Mouse (Mus musculus): ENCODE measurements around the gene Ccdc137.
A peak's percentile ranks its signal among the peaks of the same experiment; 100 is the strongest.
"Not testable (repeated sequence)": the region's sequence is repeated elsewhere in the genome, so short reads cannot be mapped to it uniquely, and the experiment has no call there.

Gene Ccdc137

DNA sequence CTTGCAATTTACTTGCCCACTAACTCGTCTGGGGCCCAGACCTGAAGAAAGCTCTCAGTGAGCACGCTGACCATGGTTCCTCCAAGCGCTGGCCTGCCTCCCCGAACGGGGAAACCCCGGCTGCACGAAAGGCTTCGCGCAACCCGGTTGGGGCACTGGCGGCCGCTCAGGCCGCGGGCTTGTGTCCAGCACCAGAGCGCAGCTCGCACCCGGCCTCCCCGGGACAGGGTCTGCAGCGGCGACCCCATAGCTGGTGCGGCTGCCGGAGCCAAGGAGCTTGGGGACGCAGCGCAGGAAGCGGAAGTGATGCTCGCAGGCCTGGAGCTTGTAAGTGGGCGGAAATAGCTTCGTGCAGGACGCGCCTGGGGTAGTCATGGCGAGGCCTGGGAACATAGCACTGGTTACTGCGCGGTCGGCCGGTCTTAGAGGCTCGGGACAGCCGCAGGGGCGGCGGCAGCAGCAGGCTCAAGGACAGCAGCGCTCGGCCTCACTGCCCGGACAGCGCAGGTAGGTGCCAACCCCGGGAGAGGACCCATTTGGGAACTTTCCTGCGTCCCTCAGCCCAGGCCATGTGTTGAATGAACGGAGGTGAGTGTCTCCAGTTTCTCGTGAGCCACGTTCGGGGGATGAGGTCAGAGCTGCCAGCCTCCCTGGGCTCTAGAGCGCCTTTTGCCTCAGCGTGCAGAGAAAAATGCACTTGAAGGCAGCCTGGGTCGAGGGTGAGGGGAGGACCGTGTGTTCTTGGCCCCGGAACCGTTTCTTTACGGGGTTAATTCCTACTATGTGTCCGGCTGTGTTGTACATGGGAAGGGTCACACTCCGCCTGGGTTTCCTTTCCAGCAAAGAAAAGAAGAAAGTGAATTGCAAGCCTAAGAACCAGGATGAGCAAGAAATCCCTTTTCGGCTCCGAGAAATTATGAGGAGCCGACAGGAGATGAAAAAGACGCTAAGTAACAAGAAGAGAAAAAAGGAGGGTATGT is at the start of gene Ccdc137, which contains the start of gene Oxld1:
Ccdc137 (plus strand) TSS at position 344 of the 980 bp plus-strand sequence.
Oxld1 (minus strand) TSS at position 297 of the 980 bp plus-strand sequence.
- peak; percentile 75 to 84 for DNase-seq (ENCODE audit: low spot score in 2 of 2)

GRCm38 (mm10) chr11:120413621-120414020 is 44.3 kb upstream of the Ccdc137 start:
- DNase-seq (ENCODE audit: low spot score in 2 of 2), result not testable (repeated sequence)

DNA sequence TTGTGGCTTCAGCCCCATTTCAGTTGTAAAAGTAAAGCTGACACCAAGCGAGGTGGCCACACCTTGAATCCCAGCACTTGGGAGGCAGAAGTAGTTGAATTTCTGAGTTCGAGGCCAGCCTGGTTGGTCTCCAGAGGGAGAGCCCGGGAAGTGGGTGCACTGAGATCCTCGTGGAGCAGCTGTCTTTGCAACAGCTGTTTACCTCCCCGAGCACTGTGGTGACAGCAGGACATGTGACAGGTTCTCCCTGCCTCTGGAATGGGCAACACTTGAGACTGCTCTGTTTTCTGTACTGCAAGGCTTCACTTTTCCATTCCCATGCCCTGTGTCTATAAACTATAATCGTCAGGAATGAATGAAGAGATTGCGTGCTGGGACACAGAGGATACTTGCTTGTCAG is 40.1 kb upstream of the Ccdc137 start:
- no peak for DNase-seq (ENCODE audit: low spot score in 2 of 2)

DNA sequence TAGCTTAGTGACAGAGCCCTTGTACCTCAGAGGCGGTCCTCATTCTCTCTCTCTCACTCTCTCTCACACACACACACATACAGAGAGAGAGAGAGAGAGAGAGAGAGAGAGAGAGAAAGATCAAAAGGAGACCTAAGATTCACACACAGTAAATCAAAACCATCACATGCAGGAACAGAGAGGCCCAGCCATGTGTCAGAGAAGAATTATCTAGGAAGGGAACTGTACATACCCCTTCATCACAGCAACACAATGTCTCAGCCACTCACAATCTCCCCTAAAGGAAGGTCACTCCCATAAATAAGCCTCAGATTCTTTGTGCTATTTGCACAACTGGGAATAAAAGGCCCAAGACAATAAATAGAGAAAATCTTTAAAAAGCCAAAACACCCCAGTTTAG is 39.3 kb upstream of the Ccdc137 start:
- no peak for DNase-seq (ENCODE audit: low spot score in 2 of 2)

DNA sequence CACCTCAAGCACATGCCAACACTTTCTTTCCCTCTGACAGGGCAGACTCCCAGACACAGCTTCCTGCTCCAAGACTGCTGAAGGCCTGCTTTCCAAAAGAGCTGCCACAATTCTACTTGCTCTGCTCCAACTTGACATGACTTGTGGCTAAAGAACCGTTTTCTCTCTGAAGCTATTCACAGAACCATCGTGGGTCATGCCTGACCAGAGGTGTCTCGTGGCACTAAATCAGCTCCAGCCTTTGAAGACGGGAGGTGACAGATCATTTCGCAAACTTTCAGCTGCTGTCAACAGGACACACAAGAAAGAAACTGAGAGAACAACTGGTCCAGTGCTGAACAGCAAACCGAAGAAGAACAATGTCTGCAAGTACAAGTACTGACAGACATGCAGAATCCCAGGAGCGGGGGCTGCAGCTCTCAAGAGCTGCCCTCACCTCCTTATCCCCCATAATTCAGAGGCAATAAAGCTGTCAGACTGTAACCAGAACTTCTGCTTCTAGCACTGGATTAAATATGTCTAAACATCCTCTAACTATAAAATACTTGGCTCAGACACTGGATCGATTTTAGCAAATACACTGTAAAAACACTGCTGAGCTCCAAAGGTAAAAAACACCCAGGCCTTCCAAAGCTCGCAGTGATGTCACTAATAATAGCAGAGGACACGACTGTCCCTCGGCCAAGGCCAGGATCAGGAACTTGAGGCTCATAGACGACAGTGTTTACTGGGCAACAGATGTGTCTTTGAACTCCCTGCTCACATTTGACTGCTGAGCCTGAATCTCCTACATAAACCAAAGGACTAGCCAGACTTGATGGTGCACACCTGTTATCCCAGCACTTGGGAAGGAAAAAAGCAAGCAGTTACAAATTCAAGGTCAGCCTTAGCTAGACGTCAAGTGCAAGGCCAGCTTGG is 35.0 kb upstream of the Ccdc137 start:
- DNase-seq (ENCODE audit: low spot score in 2 of 2), result no peak

GRCm38 (mm10) chr11:120423569-120424295 is 34.2 kb upstream of the Ccdc137 start:
- DNase-seq (ENCODE audit: low spot score in 2 of 2), result peak; percentile 68 to 71

DNA sequence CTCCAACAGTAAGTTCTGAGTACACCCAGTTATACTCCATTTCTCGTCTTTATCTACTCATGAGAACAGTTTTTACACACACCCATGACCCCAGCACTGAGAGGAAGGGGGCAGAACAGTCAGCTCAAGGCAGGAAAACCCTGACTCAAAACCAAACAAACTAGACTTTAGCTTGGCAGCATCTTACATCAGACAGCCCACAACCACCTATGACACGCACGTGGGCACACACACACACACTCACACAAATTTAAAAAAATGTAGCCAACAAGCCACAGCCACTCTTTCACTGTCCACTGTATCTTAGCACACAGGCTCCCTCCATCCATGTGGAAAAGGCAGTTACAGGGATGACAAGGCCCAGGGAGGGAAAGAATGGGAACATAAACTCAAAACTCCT is 31.2 kb upstream of the Ccdc137 start:
- DNase-seq (ENCODE audit: low spot score in 2 of 2), result no peak

GRCm38 (mm10) chr11:120437152-120437856 is 20.6 kb upstream of the Ccdc137 start, which contains the start of gene Nploc4:
Nploc4 (minus strand) TSS chr11:120437708.
- DNase-seq (ENCODE audit: low spot score in 2 of 2), result peak; percentile 84

DNA sequence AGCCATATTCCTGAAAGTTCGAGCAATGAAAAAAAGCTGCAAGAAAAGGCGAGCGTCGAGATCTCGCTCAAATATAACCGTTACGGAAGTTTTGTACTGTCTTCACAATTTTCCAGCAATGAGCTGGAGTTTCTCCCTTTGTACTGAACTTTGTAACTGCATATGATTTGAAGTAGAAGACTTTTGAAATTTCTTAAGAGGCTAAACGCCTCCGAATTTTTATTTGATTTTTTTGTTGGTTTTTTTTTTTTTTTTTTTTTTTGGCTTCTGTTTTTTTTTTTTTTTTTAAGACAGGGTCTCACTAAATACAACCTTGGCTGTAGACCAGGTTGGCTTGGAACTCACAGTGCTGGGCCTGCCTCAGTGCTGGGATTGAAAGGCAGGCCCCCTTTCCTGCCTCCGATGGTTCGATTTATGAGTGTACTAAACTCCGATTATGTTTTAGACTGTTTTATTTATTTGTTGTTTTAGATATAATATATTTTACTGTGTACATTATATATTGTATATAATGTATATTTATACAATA is 20.0 kb upstream of the Ccdc137 start:
- DNase-seq (ENCODE audit: low spot score in 2 of 2), result no peak

DNA sequence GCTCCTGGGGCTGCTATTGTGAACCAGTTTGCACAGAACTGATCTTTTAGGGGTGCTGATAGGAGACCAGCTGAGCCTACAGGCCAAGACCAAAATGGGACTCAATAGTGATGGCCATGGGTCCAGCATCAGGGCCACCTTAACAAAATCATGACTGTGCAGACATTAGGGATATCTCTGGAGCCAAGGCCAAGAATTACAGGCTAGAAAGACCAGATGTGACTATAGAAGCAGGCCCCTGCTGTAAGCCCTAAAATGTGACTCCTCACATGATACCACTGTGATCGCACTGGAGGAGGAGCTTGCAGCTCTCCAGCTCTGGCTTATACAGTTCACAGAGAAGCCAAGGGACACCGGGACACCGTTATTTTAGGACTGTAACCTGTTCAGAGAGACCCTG is 15.6 kb upstream of the Ccdc137 start, which contains the start of gene Tspan10:
Tspan10 (plus strand) TSS at position 301 of the 400 bp plus-strand sequence.
- DNase-seq (ENCODE audit: low spot score in 2 of 2), result no peak

DNA sequence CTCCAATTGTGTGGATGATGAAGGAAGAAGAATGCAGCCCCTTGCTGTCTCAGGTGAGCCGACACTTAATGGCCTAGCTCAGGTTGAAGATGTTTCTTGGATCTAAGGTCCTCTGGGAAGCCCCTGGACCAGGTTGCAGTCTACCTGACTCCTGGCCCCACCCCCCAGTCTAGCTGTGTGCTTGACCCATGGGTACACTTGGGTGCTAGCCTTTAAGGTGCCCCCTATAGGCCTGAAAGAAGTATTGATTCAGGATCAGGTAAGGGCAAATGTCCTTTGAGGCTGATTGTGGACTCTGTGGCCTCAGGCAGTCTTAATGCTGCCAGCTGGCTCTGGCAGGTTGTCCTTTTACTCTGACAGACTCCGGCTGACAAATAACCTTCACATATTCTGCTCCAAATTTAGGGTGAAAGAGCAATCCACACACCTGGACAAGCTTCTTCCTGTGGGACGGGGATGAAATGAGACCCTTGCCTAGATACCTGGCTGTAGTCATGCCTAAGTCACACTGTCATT is 15.1 kb upstream of the Ccdc137 start:
- DNase-seq (ENCODE audit: low spot score in 2 of 2), result no peak

DNA sequence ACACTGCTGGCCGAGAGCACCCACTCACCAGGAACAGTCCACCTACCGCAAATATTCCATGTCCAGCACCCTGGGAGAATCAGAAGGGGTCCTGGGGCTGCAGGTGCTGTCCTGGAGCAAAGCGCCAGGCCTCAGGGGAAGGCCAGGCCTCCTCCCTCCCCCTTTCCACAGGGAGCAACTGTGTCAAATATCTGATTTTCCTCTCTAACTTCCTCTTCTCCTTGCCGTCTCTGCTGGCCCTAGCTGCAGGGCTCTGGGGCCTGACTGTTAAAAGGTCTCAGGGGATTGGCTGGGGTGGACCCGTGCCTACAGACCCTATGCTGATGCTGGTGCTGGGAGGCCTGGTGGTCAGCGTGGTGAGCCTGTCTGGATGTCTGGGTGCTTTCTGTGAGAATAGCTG is 13.8 kb upstream of the Ccdc137 start:
- no peak for DNase-seq (ENCODE audit: low spot score in 2 of 2)

DNA sequence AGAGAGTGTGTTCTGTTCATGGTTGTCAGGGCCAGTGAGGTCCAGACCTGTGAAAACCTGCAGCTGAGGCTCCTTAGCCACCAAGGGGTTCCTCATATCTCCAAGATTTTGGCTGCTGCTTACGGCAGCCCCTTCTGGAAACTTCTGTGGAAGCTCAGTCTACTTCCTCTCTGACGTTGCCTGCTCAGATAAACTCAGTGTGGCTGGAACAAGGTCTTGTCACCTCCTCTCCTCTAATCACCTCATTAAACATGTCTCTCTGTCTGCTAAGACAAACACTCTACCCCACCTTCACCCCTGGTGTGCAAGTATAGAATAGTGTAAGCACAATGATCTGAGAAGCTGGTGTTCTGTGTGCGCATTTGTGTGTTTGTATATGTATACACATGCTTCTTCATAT is 12.4 kb upstream of the Ccdc137 start:
- no peak for DNase-seq (ENCODE audit: low spot score in 2 of 2)

GRCm38 (mm10) chr11:120447179-120447578 is 10.7 kb upstream of the Ccdc137 start:
- DNase-seq (ENCODE audit: low spot score in 2 of 2), result no peak

DNA sequence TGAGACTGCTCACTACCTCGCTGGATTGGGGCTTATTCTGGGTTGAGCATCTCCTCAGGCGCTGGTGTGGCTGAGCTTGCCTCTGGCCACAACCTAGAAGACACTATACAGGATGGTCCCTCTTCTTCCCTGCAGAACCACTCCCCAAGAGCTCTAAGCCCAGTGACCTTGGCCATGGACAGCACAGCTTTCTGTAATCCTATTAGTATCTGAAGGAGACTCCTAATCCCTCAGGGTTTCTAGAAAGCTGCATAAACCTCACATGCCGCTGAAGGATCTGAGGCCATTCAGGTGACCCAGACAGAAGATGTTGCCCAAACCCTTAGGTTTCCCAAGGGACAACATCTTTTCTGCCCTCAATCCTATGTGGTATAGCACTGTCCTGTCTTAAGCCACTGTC is 5.7 kb upstream of the Ccdc137 start:
- DNase-seq (ENCODE audit: low spot score in 2 of 2), result no peak

DNA sequence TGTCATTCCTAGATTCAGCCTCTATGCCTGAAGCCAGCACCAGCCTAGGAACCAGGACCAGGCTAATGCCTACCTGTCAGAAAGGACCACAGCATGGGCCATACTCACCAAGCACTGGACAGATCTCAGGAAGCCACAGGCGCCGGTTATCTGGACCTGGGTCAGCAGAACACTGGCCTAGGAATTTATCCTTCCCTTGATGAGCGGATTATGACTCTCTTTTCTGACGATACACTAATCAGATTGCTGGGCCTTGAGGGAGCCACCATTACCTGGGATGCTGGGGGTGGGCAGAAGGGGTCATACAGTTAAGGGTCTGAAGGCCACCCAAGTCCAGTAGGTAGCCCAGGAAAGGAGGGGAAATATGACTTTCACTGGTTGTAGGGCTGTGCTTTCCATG is 4.6 kb upstream of the Ccdc137 start, which contains the start of gene Pde6g:
Pde6g (minus strand) TSS at position 195 of the 400 bp plus-strand sequence.
- no peak for DNase-seq (ENCODE audit: low spot score in 2 of 2)

DNA sequence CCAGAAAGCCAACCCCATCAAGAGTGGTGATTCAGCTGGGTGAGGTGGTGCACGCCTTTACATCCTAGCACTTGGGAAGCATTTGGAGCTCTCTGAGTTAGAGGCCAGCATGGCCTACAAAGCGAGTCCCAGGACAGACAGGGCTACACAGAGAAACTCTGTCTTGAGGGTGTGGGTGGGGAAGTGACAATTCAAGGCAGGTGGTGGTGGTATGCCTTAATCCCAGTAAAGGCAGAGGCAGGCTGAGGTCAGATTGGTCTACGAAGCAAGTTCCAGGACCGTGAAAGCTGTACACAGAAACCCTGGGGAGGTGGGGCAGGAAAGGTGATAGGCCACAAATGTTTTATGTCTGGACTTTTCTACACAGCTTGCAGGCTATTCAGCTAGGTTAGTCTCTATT is 3.0 kb upstream of the Ccdc137 start:
- no peak for DNase-seq (ENCODE audit: low spot score in 2 of 2)

DNA sequence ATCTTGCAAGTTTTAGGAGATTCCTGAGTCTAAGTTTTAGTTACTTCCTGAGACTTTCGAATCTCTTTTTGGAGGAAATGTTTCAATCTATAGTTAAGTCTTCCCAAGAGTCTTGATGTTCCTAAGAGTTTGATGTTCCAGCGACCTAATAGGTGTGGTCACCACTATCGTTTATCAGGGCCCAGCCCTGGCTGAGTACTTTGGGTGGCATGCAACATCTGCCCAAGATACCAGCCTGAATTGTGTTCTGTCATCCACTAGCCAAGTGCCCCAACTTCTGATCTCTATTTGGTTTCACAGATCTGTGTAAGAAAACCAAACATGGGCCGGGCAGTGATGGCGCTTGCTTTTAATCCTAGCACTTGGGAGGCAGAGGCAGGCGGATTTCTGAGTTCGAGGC is 2.5 kb upstream of the Ccdc137 start:
- DNase-seq (ENCODE audit: low spot score in 2 of 2), result no peak

GRCm38 (mm10) chr11:120457370-120457769 is 545 bp upstream of the Ccdc137 start:
- no peak for DNase-seq (ENCODE audit: low spot score in 2 of 2)

Measured in right cerebral cortex, adult 2 months (tissue).